Mouse (Mus musculus): ENCODE measurements around the gene Mtg2. TPM values are rescaled to one million over a fixed set of nuclear protein-coding genes. Genes with fewer than 3 reads are reported as not detected.
A peak's percentile ranks its signal among the peaks of the same experiment; 100 is the strongest.

Gene Mtg2
- polyA plus RNA-seq, 2 experiments, result 22.1 to 29.8 TPM

DNA sequence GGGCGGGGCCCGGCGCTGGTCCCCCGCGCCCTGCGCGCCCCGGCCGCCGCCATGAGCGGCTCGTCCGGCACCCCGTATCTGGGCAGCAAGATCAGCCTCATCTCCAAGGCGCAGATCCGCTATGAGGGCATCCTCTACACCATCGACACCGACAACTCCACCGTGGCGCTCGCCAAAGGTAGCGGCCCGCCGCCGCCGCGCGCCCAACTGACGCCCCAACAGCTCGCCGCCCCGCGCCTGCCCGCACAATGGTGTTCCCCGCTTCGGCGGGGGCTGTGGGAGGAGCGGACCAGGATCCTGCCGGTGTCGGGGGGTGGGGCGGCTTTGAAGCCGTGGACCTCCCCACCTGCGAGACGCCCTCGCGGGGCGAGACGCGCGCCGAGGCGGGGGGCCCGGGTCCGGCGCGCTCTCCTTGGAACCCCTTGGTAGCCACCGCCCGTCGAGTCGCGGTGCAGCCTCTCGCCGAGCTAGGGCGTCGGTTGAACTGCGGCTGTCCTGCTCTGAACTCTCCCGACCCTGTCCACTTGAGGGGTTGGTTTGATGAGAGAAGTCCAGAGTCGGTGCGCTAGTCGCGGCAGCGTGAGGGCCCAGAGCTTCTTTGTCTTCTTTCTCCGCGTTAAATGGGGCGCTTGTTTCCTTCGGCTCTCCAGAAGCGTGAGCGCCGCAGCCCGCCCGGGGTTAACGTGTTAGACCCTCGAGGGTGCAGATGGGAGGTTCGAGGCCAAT, 45.1 kb upstream of the Mtg2 start:
- H3K4me2 ChIP-seq (replicated peaks; ENCODE audit: low read depth, low read length, severe bottlenecking), result peak overlapping the region; percentile 86
- H3K36me3 ChIP-seq (ENCODE audit: control insufficient read depth, insufficient read depth, low read length), result peaks cover 29% of the 10 kb centered on the region
- H3K27ac ChIP-seq (replicated peaks; ENCODE audit: low read depth, low read length), result peak overlapping the region; percentile 88
- H3K27me3 ChIP-seq (ENCODE audit: control insufficient read depth, insufficient read depth, low read length), result no peaks in the 10 kb centered on the region
- under 1% methylated on average over 52 of the region's 84 CpGs for WGBS
- DNase-seq (ENCODE audit: low spot score) (peak; percentile 12), ATAC-seq (ENCODE audit: low FRiP score, low read depth) (peak; percentile 47)
- H3K9me3 ChIP-seq (ENCODE audit: control insufficient read depth, low read length), result no peaks in the 10 kb centered on the region
- no peak for TF ChIP-seq POLR2A (IDR thresholded peaks at IDR 0.05; ENCODE audit: borderline replicate concordance, extremely low read depth, insufficient read depth, insufficient read length)
- peak overlapping the region; percentile 96 for H3K4me3 ChIP-seq (replicated peaks; ENCODE audit: low read length)
- H3K9ac ChIP-seq (ENCODE audit: low read depth, low read length, severe bottlenecking), result peak overlapping the region; percentile 85
- H3K4me1 ChIP-seq (ENCODE audit: control insufficient read depth, insufficient read depth, low read length), result peaks cover 30% of the 10 kb centered on the region

DNA sequence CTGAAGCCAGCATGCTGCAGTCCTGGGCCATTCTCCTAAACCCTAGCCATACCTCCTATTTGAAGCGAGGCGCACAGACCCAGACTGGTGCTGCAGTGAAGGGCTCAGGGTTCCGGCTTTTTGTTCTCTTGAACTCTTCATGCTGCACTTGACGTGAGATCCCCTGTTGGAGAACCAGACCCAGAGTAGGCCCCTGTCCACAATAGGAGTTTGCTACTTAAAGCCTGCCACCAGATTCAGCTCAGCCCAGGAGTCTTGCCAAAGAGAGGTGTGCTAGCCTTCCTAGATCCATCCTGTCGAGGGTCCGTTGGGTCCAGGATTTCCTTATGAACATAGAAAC, 44.6 kb upstream of the Mtg2 start:
- Histone ChIP-seq H3K27ac (replicated peaks; ENCODE audit: low read depth, low read length) (peak overlapping the region; percentile 88), H3K27me3 (ENCODE audit: control insufficient read depth, insufficient read depth, low read length) (no peaks in the 10 kb centered on the region)
- 10% methylated on average over 6 of the region's 6 CpGs for WGBS

DNA sequence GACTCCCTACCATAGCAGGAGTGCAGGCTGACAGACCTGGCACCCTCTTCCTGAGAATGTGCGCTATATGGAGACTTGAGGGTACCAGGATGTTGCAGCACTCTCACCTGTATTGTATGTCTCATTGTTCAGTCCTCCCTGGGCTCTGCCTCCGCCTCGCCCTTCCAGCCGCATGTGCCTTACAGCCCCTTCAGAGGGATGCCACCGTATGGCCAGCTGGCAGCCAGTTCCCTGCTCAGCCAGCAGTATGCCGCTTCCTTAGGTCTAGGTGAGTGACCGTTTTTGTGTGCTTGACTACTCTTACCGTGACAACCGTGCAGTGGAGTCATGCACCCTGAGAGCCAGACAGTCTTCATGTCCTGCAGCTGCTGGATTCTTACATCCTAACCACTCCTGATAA, 42.6 kb upstream of the Mtg2 start:
- peaks cover 54% of the 10 kb centered on the region for H3K36me3 ChIP-seq (ENCODE audit: control insufficient read depth, insufficient read depth, low read length)

More for the DNA sequence above, 44.6 kb upstream of the Mtg2 start:
- Histone ChIP-seq H3K4me1 (ENCODE audit: control insufficient read depth, insufficient read depth, low read length) (peaks cover 30% of the 10 kb centered on the region), H3K36me3 (ENCODE audit: control insufficient read depth, insufficient read depth, low read length) (peaks cover 35% of the 10 kb centered on the region), H3K4me2 (replicated peaks; ENCODE audit: low read depth, low read length, severe bottlenecking) (peak overlapping the region; percentile 86), H3K4me3 (replicated peaks; ENCODE audit: low read length) (peak overlapping the region; percentile 96), H3K9ac (ENCODE audit: low read depth, low read length, severe bottlenecking) (peak overlapping the region; percentile 85), H3K9me3 (ENCODE audit: control insufficient read depth, low read length) (no peaks in the 10 kb centered on the region)
- ATAC-seq (ENCODE audit: low FRiP score, low read depth) (no peak), DNase-seq (ENCODE audit: low spot score) (no peak)
- no peak for TF ChIP-seq POLR2A (IDR thresholded peaks at IDR 0.05; ENCODE audit: borderline replicate concordance, extremely low read depth, insufficient read depth, insufficient read length)

DNA sequence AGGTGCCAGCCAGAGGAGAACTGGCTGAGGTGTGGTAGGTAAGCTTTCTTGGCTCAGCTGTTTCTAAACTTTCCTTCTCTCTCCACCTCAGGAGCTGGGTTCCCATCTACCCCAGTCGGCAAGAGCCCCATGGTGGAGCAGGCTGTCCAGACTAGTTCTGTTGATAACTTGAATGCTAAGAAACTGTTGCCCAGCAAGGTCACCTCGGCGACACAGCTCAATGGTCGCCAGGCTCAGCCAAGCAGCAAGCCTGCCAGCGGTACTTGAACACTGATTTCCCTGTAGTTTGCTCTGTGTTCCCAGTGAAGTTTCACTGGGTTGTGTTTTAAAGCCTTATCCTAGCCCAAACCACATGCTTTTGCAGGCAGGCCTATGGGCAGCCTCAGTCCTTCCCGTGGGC, 39.1 kb upstream of the Mtg2 start:
- 97% methylated on average over 6 of the region's 6 CpGs for WGBS
- peaks cover 88% of the 10 kb centered on the region for H3K36me3 ChIP-seq (ENCODE audit: control insufficient read depth, insufficient read depth, low read length)
- no peaks in the 10 kb centered on the region for H3K27me3 ChIP-seq (ENCODE audit: control insufficient read depth, insufficient read depth, low read length)
- H3K4me2 ChIP-seq (replicated peaks; ENCODE audit: low read depth, low read length, severe bottlenecking), result no peak overlapping the region
- ATAC-seq (ENCODE audit: low FRiP score, low read depth) (no peak), DNase-seq (ENCODE audit: low spot score) (no peak)
- H3K4me3 ChIP-seq (replicated peaks; ENCODE audit: low read length), result no peak overlapping the region
- no peak overlapping the region for H3K27ac ChIP-seq (replicated peaks; ENCODE audit: low read depth, low read length)
- no peak overlapping the region for H3K9ac ChIP-seq (ENCODE audit: low read depth, low read length, severe bottlenecking)
- no peaks in the 10 kb centered on the region for H3K9me3 ChIP-seq (ENCODE audit: control insufficient read depth, low read length)
- TF ChIP-seq POLR2A (IDR thresholded peaks at IDR 0.05; ENCODE audit: borderline replicate concordance, extremely low read depth, insufficient read depth, insufficient read length), result no peak
- H3K4me1 ChIP-seq (ENCODE audit: control insufficient read depth, insufficient read depth, low read length), result peaks cover 20% of the 10 kb centered on the region

More for the DNA sequence above, 42.6 kb upstream of the Mtg2 start:
- ATAC-seq (ENCODE audit: low FRiP score, low read depth) (no peak), DNase-seq (ENCODE audit: low spot score) (no peak)
- WGBS, result 79% methylated on average over 9 of the region's 9 CpGs
- H3K4me2 ChIP-seq (replicated peaks; ENCODE audit: low read depth, low read length, severe bottlenecking), result peak overlapping the region; percentile 86
- H3K4me1 ChIP-seq (ENCODE audit: control insufficient read depth, insufficient read depth, low read length), result peaks cover 28% of the 10 kb centered on the region
- H3K9me3 ChIP-seq (ENCODE audit: control insufficient read depth, low read length), result no peaks in the 10 kb centered on the region
- H3K9ac ChIP-seq (ENCODE audit: low read depth, low read length, severe bottlenecking), result peak overlapping the region; percentile 85
- no peak overlapping the region for H3K27ac ChIP-seq (replicated peaks; ENCODE audit: low read depth, low read length)
- TF ChIP-seq POLR2A (IDR thresholded peaks at IDR 0.05; ENCODE audit: borderline replicate concordance, extremely low read depth, insufficient read depth, insufficient read length), result no peak
- H3K27me3 ChIP-seq (ENCODE audit: control insufficient read depth, insufficient read depth, low read length), result no peaks in the 10 kb centered on the region
- H3K4me3 ChIP-seq (replicated peaks; ENCODE audit: low read length), result peak overlapping the region; percentile 96; the same call in 1 of the 2 replicates

DNA sequence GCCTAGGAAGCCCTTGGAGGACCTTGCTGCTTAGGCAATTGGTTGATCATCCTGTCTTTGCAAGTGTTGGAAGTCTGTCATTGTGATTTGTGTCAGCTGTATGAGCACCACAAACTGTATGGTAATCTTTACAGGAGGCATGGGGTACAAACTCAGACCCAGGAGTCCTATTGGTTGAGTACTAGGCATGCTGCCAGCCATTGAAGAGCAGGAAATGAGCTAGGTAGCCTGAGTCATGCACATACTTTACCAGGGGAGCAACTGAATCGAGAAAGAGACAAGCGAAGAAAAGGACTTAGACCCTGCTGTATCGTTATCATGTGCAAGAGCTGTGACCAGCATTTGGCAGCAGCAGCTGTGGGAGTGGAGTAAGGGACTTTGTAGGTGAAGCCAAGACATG, 37.5 kb upstream of the Mtg2 start:
- 55% methylated on average over 3 of the region's 3 CpGs for WGBS
- Histone ChIP-seq H3K9ac (ENCODE audit: low read depth, low read length, severe bottlenecking) (no peak overlapping the region), H3K4me1 (ENCODE audit: control insufficient read depth, insufficient read depth, low read length) (peaks cover 4% of the 10 kb centered on the region), H3K9me3 (ENCODE audit: control insufficient read depth, low read length) (no peaks in the 10 kb centered on the region), H3K27ac (replicated peaks; ENCODE audit: low read depth, low read length) (no peak overlapping the region), H3K4me3 (replicated peaks; ENCODE audit: low read length) (no peak overlapping the region), H3K27me3 (ENCODE audit: control insufficient read depth, insufficient read depth, low read length) (no peaks in the 10 kb centered on the region), H3K4me2 (replicated peaks; ENCODE audit: low read depth, low read length, severe bottlenecking) (no peak overlapping the region), H3K36me3 (ENCODE audit: control insufficient read depth, insufficient read depth, low read length) (peaks cover 99% of the 10 kb centered on the region)
- TF ChIP-seq POLR2A (IDR thresholded peaks at IDR 0.05; ENCODE audit: borderline replicate concordance, extremely low read depth, insufficient read depth, insufficient read length), result no peak
- DNase-seq (ENCODE audit: low spot score) (no peak), ATAC-seq (ENCODE audit: low FRiP score, low read depth) (no peak)
